Mouse (Mus musculus): ENCODE measurements around the gene Oard1.

GRCm38 (mm10) chr17:48409380-48410298 lies at the start of gene Oard1, which contains the start of gene Nfya:
- no peak for TF ChIP-seq CTCF (IDR thresholded peaks at IDR 0.05; ENCODE audit: extremely low read depth, insufficient read length, insufficient replicate concordance, low read depth, low read length)
- TF ChIP-seq POLR2A (IDR thresholded peaks at IDR 0.05; ENCODE audit: low read depth, low read length) = peak; percentile 59; the same call in 1 of the 2 replicates

Measured in small intestine, adult 2 months (tissue).